Mouse (Mus musculus) intestine, embryonic 14.5 days (tissue): ENCODE measurements around the gene Gfy. TPM values are rescaled to one million over a fixed set of nuclear protein-coding genes. Genes with fewer than 3 reads are reported as not detected.
A peak's percentile ranks its signal among the peaks of the same experiment; 100 is the strongest.

Experiments used
- ATAC-seq: fragments of 200-750 bp; cut with Nextera tagmentation; replicated peaks from 2 replicates; pipeline ENCODE4 v1.8.0; 2017; ENCODE audit warnings: low read depth, moderate number of reproducible peaks, moderate TSS enrichment, moderate library complexity; ENCODE audit not compliant: low FRiP score, low TSS enrichment
- DNase-seq: peaks from one replicate; pipeline ENCODE4 v3.0.0-alpha.2; 2018; ENCODE audit warnings: low spot score
- H3K27ac ChIP-seq: fragments of 300-500 bp; sonication (generic); 2 replicates; pipeline ENCODE4 v1.5.1; 2014; ENCODE audit warnings: low read depth, mild to moderate bottlenecking, control low read depth
- H3K27me3 ChIP-seq: fragments of 300-500 bp; sonication (generic); replicated peaks from 2 replicates; pipeline ENCODE4 v1.6.1; 2014; ENCODE audit warnings: low read length, control low read depth; ENCODE audit not compliant: control insufficient read depth, insufficient read depth
- H3K36me3 ChIP-seq: fragments of 300-500 bp; sonication (generic); 2 replicates; pipeline ENCODE4 v1.6.1; 2014; ENCODE audit warnings: low read length, control low read depth; ENCODE audit not compliant: control insufficient read depth, insufficient read depth
- H3K4me1 ChIP-seq: fragments of 300-500 bp; sonication (generic); replicated peaks from 2 replicates; pipeline ENCODE4 v1.6.1; 2014; ENCODE audit warnings: low read length, control low read depth, mixed read lengths; ENCODE audit not compliant: control insufficient read depth, insufficient read depth
- H3K4me2 ChIP-seq: fragments of 300-500 bp; sonication (generic); 2 replicates; pipeline ENCODE4 v1.6.1; 2014; ENCODE audit warnings: low read length
- H3K4me3 ChIP-seq: fragments of 300-500 bp; sonication (generic); 2 replicates; pipeline ENCODE4 v1.5.1; 2014; ENCODE audit warnings: low read depth, low read length, control low read depth, mixed read lengths
- H3K9ac ChIP-seq: fragments of 300-500 bp; sonication (generic); 2 replicates; pipeline ENCODE4 v1.6.1; 2014; ENCODE audit warnings: mild to moderate bottlenecking, low read length
- H3K9me3 ChIP-seq: fragments of 300-500 bp; sonication (generic); 2 replicates; pipeline ENCODE4 v1.6.1; 2016; ENCODE audit warnings: low read length, control low read depth; ENCODE audit not compliant: control insufficient read depth
- WGBS: fragments of 180-500 bp; shearing (Covaris S2); extraction: QIAGEN DNeasy Blood & Tissue Kit; methylation state at CpG from one replicate; pipeline ENCODE4 v1.1.7; 2014; 5-methylcytosine and 5-hydroxymethylcytosine counted together
- polyA plus RNA-seq: library from polyadenylated mRNA; unstranded; fragments of >200 nt; fragmentation: Nextera tagmentation; extraction: Ambion mirVana; gene quantifications from 2 replicates; pipeline ENCODE4 v1.2.1, GENCODE M21; 2014

Gfy gene
- polyA plus RNA-seq, 1 experiment from 2014 or later = not detected

DNA sequence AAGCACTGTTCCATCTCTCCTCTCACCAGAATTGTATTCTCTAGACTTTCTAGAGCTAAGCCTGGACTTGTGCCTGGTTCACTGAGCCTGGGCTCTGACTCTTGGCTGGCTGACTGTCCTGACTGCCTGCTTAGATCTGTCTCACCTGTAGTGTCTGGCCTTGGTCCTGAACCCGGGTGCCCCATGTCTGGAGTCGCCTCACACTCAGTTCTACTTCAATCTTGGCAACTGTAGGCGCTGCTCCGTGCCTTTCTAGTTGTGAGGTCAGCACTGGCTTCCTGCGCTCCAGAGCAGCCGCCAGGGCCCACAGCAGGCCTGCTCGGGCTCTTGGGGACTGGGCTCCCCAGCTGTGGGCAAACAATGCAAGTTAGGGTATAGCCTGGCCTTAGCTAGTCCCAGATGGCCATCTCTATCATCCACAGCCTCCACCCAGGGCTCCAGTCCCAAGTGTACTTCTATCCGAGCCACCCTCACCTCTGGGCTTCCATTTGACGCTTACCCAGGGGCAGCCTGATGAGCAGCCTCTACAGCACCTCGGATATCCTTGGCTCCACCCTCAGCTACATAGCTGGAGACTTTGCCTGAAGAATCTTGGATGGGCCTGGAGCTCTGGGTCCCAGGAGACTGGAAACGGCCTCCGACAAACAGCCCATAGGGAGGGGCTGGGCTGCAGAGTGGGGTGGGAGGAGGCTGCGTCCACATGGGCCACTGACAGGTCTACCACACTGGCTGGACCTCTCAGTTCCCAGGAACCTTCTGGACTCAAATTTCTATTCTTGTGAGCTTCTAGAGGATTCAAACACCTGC, 34.8 kb downstream of the Gfy start:
- Histone ChIP-seq H3K27me3 (no peaks in the 10 kb centered on the region), H3K27ac (no peak overlapping the region), H3K4me3 (no peak overlapping the region), H3K4me1 (no peaks in the 10 kb centered on the region), H3K4me2 (no peak overlapping the region), H3K9ac (no peak overlapping the region), H3K36me3 (peaks cover 63% of the 10 kb centered on the region), H3K9me3 (no peaks in the 10 kb centered on the region)
- DNase-seq = no peak
- WGBS = 86% methylated on average over 13 of the region's 13 CpGs
- no peak for ATAC-seq

DNA sequence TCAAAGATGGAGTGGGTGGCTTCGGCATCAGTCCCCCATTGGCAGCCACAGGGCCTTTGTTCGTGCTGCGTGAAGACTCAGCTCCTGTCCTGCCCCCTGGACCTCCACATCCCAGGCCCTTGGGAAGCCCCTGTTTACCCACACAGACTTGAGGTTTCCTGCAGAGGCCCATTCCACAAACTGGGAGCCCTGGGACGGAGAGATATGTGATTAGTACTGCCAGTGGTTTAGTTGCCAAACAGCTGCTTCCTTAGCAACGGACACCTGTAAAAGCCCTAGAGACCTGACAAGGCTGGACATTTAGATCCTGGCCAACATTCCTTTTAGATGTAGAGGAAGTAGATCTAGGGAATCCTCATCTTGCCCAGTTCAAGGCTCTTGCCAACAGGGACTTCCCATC, 37.5 kb downstream of the Gfy start:
- Histone ChIP-seq H3K4me3 (no peak overlapping the region), H3K4me1 (no peaks in the 10 kb centered on the region), H3K36me3 (peaks cover 48% of the 10 kb centered on the region), H3K9ac (no peak overlapping the region), H3K27ac (no peak overlapping the region), H3K27me3 (no peaks in the 10 kb centered on the region), H3K9me3 (no peaks in the 10 kb centered on the region), H3K4me2 (no peak overlapping the region)
- WGBS = 84% methylated on average over 5 of the region's 5 CpGs
- DNase-seq (no peak), ATAC-seq (no peak)

DNA sequence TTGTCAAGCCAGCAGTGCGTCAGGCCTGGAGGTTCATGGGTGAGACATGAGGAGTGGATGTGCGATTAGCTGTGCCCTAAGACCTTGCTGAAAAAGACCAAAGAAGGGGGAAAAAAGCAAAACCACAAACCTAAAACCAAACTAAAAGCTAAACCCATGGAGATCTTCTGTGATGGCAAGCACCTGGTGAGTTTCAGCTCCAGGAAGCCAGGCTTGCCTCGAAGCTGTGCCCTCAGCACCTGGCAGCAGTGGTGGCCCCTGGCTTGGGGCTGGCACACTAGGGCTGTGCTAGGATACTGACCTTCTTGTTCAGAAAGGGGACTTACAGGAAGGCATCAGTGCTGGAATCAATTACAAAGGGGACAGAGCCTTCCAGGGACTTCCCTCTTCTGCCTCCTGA, 38.0 kb downstream of the Gfy start:
- Histone ChIP-seq H3K27me3 (no peaks in the 10 kb centered on the region), H3K4me3 (no peak overlapping the region), H3K36me3 (peaks cover 42% of the 10 kb centered on the region), H3K27ac (no peak overlapping the region), H3K9ac (no peak overlapping the region), H3K4me1 (no peaks in the 10 kb centered on the region), H3K9me3 (no peaks in the 10 kb centered on the region), H3K4me2 (no peak overlapping the region)
- DNase-seq (no peak), ATAC-seq (no peak)
- WGBS = 97% methylated on average over 3 of the region's 3 CpGs

DNA sequence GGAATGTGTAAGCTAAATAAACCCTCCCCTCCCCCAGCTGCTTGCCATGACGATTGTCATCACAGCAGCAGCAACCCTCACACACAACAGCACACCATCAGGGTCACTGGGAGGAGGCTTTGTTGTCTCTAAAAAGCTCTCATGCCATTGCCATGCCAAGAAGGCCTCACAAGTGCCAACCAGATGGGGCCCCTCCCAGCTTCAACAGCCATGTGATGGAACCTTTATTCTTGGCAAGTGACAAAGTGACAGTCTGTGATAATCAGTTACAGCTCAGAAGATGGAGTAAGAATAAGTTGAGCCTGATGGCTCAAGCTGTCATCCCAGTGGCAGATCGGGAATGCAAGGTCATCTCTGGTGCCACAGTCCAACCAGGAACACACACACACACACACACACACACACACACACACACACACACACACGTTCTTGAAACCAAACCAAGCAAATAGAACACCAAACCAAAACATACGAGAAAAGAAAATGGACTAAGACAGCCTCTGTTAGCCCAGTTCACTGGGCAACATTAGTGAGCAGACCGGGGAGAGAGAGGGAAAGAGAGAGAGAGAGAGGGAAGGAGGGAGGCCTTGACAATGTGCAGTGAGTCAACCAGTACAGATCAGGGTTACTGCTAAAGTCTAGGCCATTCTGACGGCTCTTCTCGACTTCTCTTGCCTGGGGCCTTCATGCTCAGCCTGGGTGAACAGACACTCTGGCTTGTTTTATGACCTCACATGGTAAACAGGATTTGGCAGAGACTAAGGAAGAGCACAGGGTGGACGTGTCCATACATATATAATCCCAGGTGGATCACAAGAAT, 39.3 kb downstream of the Gfy start:
- no peak overlapping the region for H3K27ac ChIP-seq
- H3K27me3 ChIP-seq = no peaks in the 10 kb centered on the region
- ATAC-seq (no peak), DNase-seq (no peak)
- peaks cover 30% of the 10 kb centered on the region for H3K36me3 ChIP-seq
- H3K4me1 ChIP-seq = no peaks in the 10 kb centered on the region
- no peak overlapping the region for H3K4me2 ChIP-seq
- H3K4me3 ChIP-seq = no peak overlapping the region
- no peaks in the 10 kb centered on the region for H3K9me3 ChIP-seq
- 61% methylated on average over 8 of the region's 8 CpGs for WGBS
- no peak overlapping the region for H3K9ac ChIP-seq

DNA sequence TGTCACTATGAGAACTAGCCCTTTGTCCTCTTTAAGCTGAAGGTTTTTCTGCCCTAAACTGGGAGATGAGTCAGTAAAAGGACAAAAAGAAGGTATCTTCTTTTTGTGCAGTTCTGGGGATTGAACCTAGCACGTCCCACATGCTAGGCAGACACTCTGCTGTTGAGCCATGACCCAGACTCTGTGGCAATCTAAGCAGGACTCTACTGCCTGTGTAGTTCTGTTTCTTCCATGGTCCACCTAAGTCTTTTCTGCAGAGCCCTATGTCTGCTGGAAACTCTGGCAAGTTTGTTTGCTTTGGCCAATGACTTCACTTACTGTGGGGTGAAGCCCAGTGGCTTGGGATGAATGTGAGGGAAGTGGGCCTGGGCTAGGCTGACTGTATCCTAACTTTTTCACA, 41.0 kb downstream of the Gfy start:
- Histone ChIP-seq H3K36me3 (peaks cover 13% of the 10 kb centered on the region), H3K27me3 (no peaks in the 10 kb centered on the region), H3K27ac (no peak overlapping the region), H3K4me3 (no peak overlapping the region), H3K4me1 (no peaks in the 10 kb centered on the region), H3K4me2 (no peak overlapping the region), H3K9me3 (no peaks in the 10 kb centered on the region), H3K9ac (no peak overlapping the region)
- no peak for DNase-seq
- WGBS = 84% methylated on average over 1 of the region's 1 CpGs
- ATAC-seq = no peak

DNA sequence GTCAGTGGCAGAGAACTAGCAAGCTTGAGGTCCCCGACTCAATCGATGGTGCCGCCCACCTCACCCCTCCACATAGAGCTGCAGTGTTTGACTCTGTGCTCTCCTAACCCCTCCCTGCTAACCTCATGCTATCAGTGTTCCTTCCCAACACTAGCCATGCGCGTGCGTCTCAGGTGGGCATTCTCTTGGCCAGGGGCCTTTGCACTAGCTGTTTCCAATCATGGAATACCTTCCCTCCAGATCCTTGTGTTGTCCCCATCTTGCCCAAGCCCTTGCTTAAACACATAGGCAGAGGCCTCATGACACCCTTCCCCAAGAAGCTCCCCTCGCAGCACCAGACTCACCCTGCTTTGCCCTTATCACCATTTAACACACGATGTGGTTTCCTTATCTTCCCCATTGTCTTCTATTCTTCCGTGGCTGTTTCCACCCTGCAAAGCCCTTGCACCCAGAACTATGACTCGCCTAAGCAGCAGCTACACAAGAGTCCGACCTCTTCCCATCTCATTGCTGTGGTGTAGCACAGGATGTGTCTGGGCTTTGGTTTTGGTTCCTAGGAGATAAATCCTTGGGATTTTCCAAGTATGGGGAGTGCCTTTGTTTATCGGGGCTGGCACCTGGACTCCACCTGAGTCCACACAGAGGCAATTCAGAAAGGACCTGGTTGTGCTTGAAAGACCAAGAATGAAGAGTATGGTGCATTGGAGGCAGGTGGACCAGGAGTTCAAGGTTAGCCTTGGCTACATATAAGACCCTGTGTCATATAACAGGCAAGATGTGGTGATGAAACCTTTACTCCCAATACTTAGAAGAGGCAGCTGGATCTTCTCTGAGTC, 42.0 kb downstream of the Gfy start:
- 72% methylated on average over 12 of the region's 12 CpGs for WGBS
- no peak overlapping the region for H3K27ac ChIP-seq
- ATAC-seq (no peak), DNase-seq (no peak)
- peaks cover 10% of the 10 kb centered on the region for H3K36me3 ChIP-seq
- H3K9ac ChIP-seq = no peak overlapping the region
- no peaks in the 10 kb centered on the region for H3K4me1 ChIP-seq
- no peak overlapping the region for H3K4me2 ChIP-seq
- no peaks in the 10 kb centered on the region for H3K27me3 ChIP-seq
- H3K9me3 ChIP-seq = no peaks in the 10 kb centered on the region
- H3K4me3 ChIP-seq = no peak overlapping the region

DNA sequence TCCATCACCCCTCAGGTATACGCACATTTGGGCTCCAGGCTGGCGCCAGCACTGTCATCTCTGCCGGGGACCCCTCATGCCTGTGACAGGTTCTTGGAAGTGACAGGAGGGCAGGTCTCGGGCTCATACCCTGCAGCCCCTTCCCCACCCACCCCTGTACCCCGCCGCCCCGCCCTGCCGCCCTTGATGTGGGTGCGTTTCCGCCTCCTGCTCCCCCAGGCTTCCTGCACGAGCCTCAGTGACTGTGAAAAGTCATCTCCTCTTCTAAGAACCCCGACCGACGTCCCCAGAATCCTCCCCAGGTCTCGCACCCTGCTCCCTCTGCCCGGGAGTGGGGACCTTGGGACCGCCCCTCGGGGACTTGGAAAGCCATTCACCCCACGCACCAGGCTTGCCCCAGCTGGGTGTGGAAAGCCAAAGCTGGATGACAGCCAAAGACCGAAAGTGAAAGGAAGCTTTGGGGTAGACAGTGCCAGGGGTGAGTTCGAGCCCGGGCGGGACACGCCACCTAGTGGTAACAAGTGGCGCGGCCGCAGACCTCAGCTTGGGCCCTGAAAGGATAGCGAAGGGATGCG, 43.3 kb downstream of the Gfy start, which contains the start of the genes Gm45713 and Flt3l:
Gene Gm45713, minus strand, starts transcription at position 239 of the 575 bp plus-strand sequence.
Gene Flt3l, minus strand, starts transcription at position 440 of the 575 bp plus-strand sequence.
- DNase-seq (peak; percentile 95), ATAC-seq (peak; percentile 84)
- Histone ChIP-seq H3K36me3 (no peaks in the 10 kb centered on the region; the same call in 1 of the 2 replicates), H3K9ac (peak within 1 kb of the TSS; percentile 52), H3K9me3 (no peaks in the 10 kb centered on the region), H3K4me1 (no peaks in the 10 kb centered on the region), H3K27ac (no peak within 1 kb of the TSS), H3K27me3 (no peaks in the 10 kb centered on the region), H3K4me2 (peak within 1 kb of the TSS; percentile 68), H3K4me3 (peak within 1 kb of the TSS; percentile 57)
- 3% methylated on average over 29 of the region's 29 CpGs for WGBS

DNA sequence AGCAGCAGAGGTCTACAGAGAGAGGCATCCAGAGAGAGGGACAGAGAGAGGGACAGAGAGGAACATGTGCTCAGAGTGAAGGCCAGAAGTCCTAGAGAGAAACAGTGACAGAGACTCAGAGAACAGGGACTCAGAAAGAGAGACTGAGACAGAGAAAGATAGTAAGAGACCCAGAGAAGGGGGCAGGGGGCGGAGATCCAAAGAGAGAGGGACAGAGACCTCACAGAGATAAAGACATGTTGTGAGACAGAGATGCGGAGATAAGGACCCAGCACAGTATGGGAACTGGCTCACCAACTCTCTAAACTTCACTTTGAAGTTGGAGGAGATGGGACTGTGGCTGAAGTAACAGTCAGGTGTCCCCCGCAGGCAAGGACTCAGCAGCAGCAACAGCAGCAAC, 44.0 kb downstream of the Gfy start:
- Histone ChIP-seq H3K9ac (peak overlapping the region; percentile 52), H3K27ac (no peak overlapping the region), H3K4me2 (peak overlapping the region; percentile 68), H3K27me3 (no peaks in the 10 kb centered on the region), H3K9me3 (no peaks in the 10 kb centered on the region), H3K4me3 (peak overlapping the region; percentile 57; the same call in 1 of the 2 replicates), H3K4me1 (no peaks in the 10 kb centered on the region), H3K36me3 (no peaks in the 10 kb centered on the region)
- WGBS = 73% methylated on average over 3 of the region's 3 CpGs
- ATAC-seq = no peak
- DNase-seq = no peak
